Comparison of ENCODE assay signal across 9 mouse cellular contexts in the genomic region with DNA sequence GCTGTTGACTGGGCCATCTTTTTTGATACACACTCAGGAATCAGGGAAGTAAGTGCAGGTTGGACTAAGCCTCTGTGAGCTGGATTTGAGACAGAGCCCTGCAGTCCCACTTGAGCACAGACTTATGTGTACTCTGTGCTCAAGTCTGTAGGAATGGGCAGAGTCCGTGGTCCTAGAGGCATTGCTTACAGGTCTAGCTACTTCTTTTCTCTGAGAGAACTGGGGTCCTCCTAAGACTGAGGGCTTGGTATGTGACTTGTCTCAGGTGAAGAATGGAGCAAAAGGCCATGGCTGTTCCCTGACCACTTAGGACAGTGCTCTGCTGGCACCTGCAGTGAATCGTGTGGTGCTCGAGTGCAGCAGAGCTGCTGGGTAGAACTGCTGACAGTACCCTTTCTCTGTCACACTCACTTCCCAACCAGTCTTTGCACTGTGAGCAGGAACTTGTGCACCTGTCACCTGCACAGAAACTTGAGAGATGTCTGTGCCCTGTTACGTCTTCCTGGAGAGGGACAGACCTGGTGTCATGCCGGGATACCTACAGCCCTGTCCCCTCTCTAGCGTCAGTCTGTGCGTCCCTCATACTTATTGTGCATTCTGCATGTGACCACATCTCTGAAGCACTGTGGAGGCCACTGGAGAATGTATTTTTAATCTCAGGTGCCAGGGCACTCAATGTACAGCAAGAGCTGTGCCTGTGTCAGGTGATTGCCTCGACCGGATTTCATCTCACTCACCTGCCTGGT.
DNase-seq lines count a peak whose midpoint lies in the region; ATAC-seq and TF ChIP-seq lines count a peak whose summit lies in the region.
"Had no signal": no experiment of that assay in that cellular context is flagged by ENCODE, and none has a peak within 500 bp of the region (broad histone marks: within the 10 kb centered on the region; RNA-seq: fewer than 3 reads in every experiment).

No protein-coding gene starts in this region.

- H3K4me3 ChIP-seq in intestine, embryonic 14.5 days (ENCODE audit: low read depth, low read length): no peak overlapping the region
- no peak overlapping the region for H3K4me3 ChIP-seq in intestine, postnatal 0 days (ENCODE audit: low read depth, low read length)
- H3K4me3 ChIP-seq in embryonic facial prominence, embryonic 13.5 days: no peak overlapping the region
- no peak overlapping the region for H3K4me3 ChIP-seq in hindbrain, embryonic 14.5 days (replicated peaks; ENCODE audit: low read length)
- no peak overlapping the region for H3K4me3 ChIP-seq in midbrain, postnatal 0 days (ENCODE audit: low read depth, low read length)

- no peaks in the 10 kb centered on the region for H3K9me3 ChIP-seq in intestine, embryonic 14.5 days (ENCODE audit: control insufficient read depth, low read length)
- no peaks in the 10 kb centered on the region for H3K9me3 ChIP-seq in intestine, postnatal 0 days (ENCODE audit: control insufficient read depth)
- no peaks in the 10 kb centered on the region for H3K9me3 ChIP-seq in embryonic facial prominence, embryonic 13.5 days
- H3K9me3 ChIP-seq in hindbrain, embryonic 14.5 days (ENCODE audit: control insufficient read depth, low read length): no peaks in the 10 kb centered on the region
- H3K9me3 ChIP-seq in midbrain, postnatal 0 days (ENCODE audit: low read length): no peaks in the 10 kb centered on the region

- H3K9ac ChIP-seq in intestine, embryonic 14.5 days (ENCODE audit: low read length): no peak overlapping the region
- H3K9ac ChIP-seq in intestine, postnatal 0 days (ENCODE audit: low read depth, low read length): no peak overlapping the region
- H3K9ac ChIP-seq in embryonic facial prominence, embryonic 13.5 days: no peak overlapping the region
- peak overlapping the region; percentile 43 for H3K9ac ChIP-seq in hindbrain, embryonic 14.5 days
- peak overlapping the region; percentile 13; the same call in 1 of the 2 replicates for H3K9ac ChIP-seq in midbrain, postnatal 0 days (replicated peaks; ENCODE audit: low read length, poor library complexity, severe bottlenecking)
- H3K9ac ChIP-seq: liver, postnatal 0 days had no signal

- no peaks in the 10 kb centered on the region for H3K36me3 ChIP-seq in intestine, embryonic 14.5 days (ENCODE audit: control insufficient read depth, insufficient read depth, low read length)
- no peaks in the 10 kb centered on the region for H3K36me3 ChIP-seq in intestine, postnatal 0 days (ENCODE audit: control insufficient read depth, insufficient read depth)
- H3K36me3 ChIP-seq in embryonic facial prominence, embryonic 13.5 days: no peaks in the 10 kb centered on the region
- no peaks in the 10 kb centered on the region for H3K36me3 ChIP-seq in hindbrain, embryonic 14.5 days (replicated peaks; ENCODE audit: control insufficient read depth, insufficient read depth)
- H3K36me3 ChIP-seq in midbrain, postnatal 0 days (ENCODE audit: insufficient read depth, low read length): no peaks in the 10 kb centered on the region

- DNase-seq in intestine, embryonic 14.5 days (ENCODE audit: low spot score): no peak
- DNase-seq in hindbrain, embryonic 14.5 days (ENCODE audit: low spot score): no peak
- DNase-seq in midbrain, postnatal 0 days (ENCODE audit: low spot score): no peak
- DNase-seq in cerebellum, postnatal 25 days: no peak
- no peak for DNase-seq in layer of hippocampus, postnatal 25 days (ENCODE audit: extremely low spot score in 1 of 2, low spot score in 1 of 2)
- DNase-seq: liver, postnatal 0 days had no signal

- ATAC-seq in intestine, embryonic 14.5 days (replicated peaks; ENCODE audit: low FRiP score, low TSS enrichment, low read depth): 0 out of 2 replicates have a peak, but pooled peaks have one; percentile 12
- no peak for ATAC-seq in intestine, postnatal 0 days
- 0 out of 2 replicates have a peak, but pooled peaks have one; percentile 35 for ATAC-seq in embryonic facial prominence, embryonic 13.5 days (ENCODE audit: insufficient number of reproducible peaks, insufficient read depth, low FRiP score, low TSS enrichment, low read depth)
- peak; percentile 64 for ATAC-seq in hindbrain, embryonic 14.5 days (ENCODE audit: low FRiP score)
- ATAC-seq in midbrain, postnatal 0 days (ENCODE audit: low FRiP score): no peak; the same call in 1 of the 2 replicates
- no peak for ATAC-seq in CD4-positive, CD25-positive, alpha-beta regulatory T cell, adult 4 months
- ATAC-seq: liver, postnatal 0 days had no signal

- H3K27me3 ChIP-seq in intestine, embryonic 14.5 days (replicated peaks; ENCODE audit: control insufficient read depth, insufficient read depth, low read length): no peaks in the 10 kb centered on the region
- no peaks in the 10 kb centered on the region for H3K27me3 ChIP-seq in intestine, postnatal 0 days (replicated peaks; ENCODE audit: control insufficient read depth, insufficient read depth, low read length)
- no peaks in the 10 kb centered on the region for H3K27me3 ChIP-seq in embryonic facial prominence, embryonic 13.5 days
- H3K27me3 ChIP-seq in hindbrain, embryonic 14.5 days (ENCODE audit: control insufficient read depth, insufficient read depth, low read length): no peaks in the 10 kb centered on the region
- no peaks in the 10 kb centered on the region for H3K27me3 ChIP-seq in midbrain, postnatal 0 days (ENCODE audit: insufficient read depth, low read length)

- 44% methylated on average over 9 of the region's 9 CpGs for WGBS in intestine, embryonic 14.5 days
- 61% methylated on average over 9 of the region's 9 CpGs for WGBS in intestine, postnatal 0 days
- 31% methylated on average over 9 of the region's 9 CpGs for WGBS in embryonic facial prominence, embryonic 13.5 days
- WGBS in hindbrain, embryonic 14.5 days: 10% methylated on average over 9 of the region's 9 CpGs
- WGBS in midbrain, postnatal 0 days: 14% methylated on average over 9 of the region's 9 CpGs

- TF ChIP-seq CTCF in intestine, postnatal 0 days (IDR thresholded peaks at IDR 0.05; ENCODE audit: low read depth): no peak
- TF ChIP-seq CTCF in midbrain, postnatal 0 days (IDR thresholded peaks at IDR 0.05): no peak

- no peaks in the 10 kb centered on the region for H3K4me1 ChIP-seq in intestine, embryonic 14.5 days (replicated peaks; ENCODE audit: control insufficient read depth, insufficient read depth, low read length)
- H3K4me1 ChIP-seq in intestine, postnatal 0 days (replicated peaks; ENCODE audit: control insufficient read depth, insufficient read depth, low read length): no peaks in the 10 kb centered on the region
- peaks cover 10% of the 10 kb centered on the region for H3K4me1 ChIP-seq in embryonic facial prominence, embryonic 13.5 days
- peaks cover 35% of the 10 kb centered on the region for H3K4me1 ChIP-seq in hindbrain, embryonic 14.5 days (replicated peaks; ENCODE audit: control insufficient read depth, insufficient read depth, low read length)
- peaks cover 24% of the 10 kb centered on the region for H3K4me1 ChIP-seq in midbrain, postnatal 0 days (ENCODE audit: insufficient read depth, low read length)

- no peak overlapping the region for H3K27ac ChIP-seq in intestine, embryonic 14.5 days (ENCODE audit: low read depth)
- H3K27ac ChIP-seq in intestine, postnatal 0 days (ENCODE audit: low read depth, low read length): no peak overlapping the region
- H3K27ac ChIP-seq in embryonic facial prominence, embryonic 13.5 days: no peak overlapping the region; the same call in 1 of the 2 replicates
- H3K27ac ChIP-seq in hindbrain, embryonic 14.5 days: peak overlapping the region; percentile 85
- H3K27ac ChIP-seq in midbrain, postnatal 0 days (ENCODE audit: low read depth, low read length): peak overlapping the region; percentile 74

- no peak overlapping the region for H3K4me2 ChIP-seq in intestine, embryonic 14.5 days (ENCODE audit: low read length)
- no peak overlapping the region for H3K4me2 ChIP-seq in intestine, postnatal 0 days (replicated peaks; ENCODE audit: low read depth)
- no peak overlapping the region for H3K4me2 ChIP-seq in embryonic facial prominence, embryonic 13.5 days
- H3K4me2 ChIP-seq in hindbrain, embryonic 14.5 days (replicated peaks): peak overlapping the region; percentile 25
- H3K4me2 ChIP-seq in midbrain, postnatal 0 days (ENCODE audit: low read depth, low read length, poor library complexity, severe bottlenecking): no peak overlapping the region

Comparison
In these comparisons a context has a peak if more than half of its experiments do, and no peak if none do; other contexts are left out.
1. ATAC-seq: peak in intestine, embryonic 14.5 days (single experiment), embryonic facial prominence, embryonic 13.5 days (single experiment) and hindbrain, embryonic 14.5 days (single experiment); none in intestine, postnatal 0 days (single experiment), midbrain, postnatal 0 days (single experiment) and CD4-positive, CD25-positive, alpha-beta regulatory T cell, adult 4 months (single experiment).
2. H3K27ac ChIP-seq: peak in hindbrain, embryonic 14.5 days (single experiment) and midbrain, postnatal 0 days (single experiment); none in intestine, embryonic 14.5 days (single experiment), intestine, postnatal 0 days (single experiment) and embryonic facial prominence, embryonic 13.5 days (single experiment).
3. H3K9ac ChIP-seq: peak in hindbrain, embryonic 14.5 days (single experiment) and midbrain, postnatal 0 days (single experiment); none in intestine, embryonic 14.5 days (single experiment), intestine, postnatal 0 days (single experiment) and embryonic facial prominence, embryonic 13.5 days (single experiment).